10 mouse cellular contexts compared by ENCODE assay signal in the genomic region with DNA sequence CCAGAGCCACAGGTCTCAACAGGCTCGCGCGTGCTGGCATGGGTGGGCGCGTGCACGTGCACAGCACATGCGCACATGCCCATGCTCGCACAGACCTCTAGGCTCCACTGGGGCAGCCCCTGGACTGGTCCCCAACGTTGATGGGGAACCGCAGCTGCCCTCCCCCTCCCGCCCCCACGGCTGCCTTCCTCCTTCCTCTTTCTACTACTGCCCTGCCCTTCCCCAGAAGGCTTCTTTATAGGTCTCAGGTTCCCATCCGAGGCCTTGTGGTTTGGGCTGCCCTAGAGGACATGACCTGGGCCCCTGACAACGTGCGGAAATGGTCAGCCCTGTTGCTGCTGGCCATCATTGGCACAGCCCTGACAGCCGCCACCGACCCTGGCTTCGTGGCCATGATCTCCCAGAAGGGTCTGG. TPM values are rescaled to one million over a fixed set of nuclear protein-coding genes. Genes with fewer than 3 reads are reported as not detected.
A peak's percentile ranks its signal among the peaks of the same experiment; 100 is the strongest.
DNase-seq lines count a peak whose midpoint lies in the region; ATAC-seq and TF ChIP-seq lines count a peak whose summit lies in the region.
"Had no signal": no experiment of that assay in that cellular context is flagged by ENCODE, and none has a peak within 500 bp of the region (broad histone marks: within the 10 kb centered on the region; RNA-seq: fewer than 3 reads in every experiment).

A gene (plus strand): TSS at position 90 of the 414 bp plus-strand sequence.

- no peak within 1 kb of the TSS for H3K27ac ChIP-seq in liver, embryonic 11.5 days (ENCODE audit: low read depth, low read length)
- no peak within 1 kb of the TSS for H3K27ac ChIP-seq in MEL (ENCODE audit: control insufficient read depth, low read depth, low read length)
- H3K27ac ChIP-seq: hindbrain, embryonic 12.5 days had no signal

- 37% methylated on average over 18 of the region's 18 CpGs for WGBS in liver, embryonic 11.5 days

- no peak for TF ChIP-seq RAD21 in MEL (IDR thresholded peaks at IDR 0.05; ENCODE audit: low read depth, low read length)

- DNase-seq in liver (peak; percentile 39), MEL (ENCODE audit: low read depth, low spot score) (peak; percentile 65)
- DNase-seq in liver, embryonic 11.5 days (ENCODE audit: low spot score) = no peak
- DNase-seq in layer of hippocampus, postnatal 36 days = no peak
- no peak for DNase-seq in retina, postnatal 1 day
- no peak for DNase-seq in layer of hippocampus, adult 9-10 months (ENCODE audit: low spot score)

- H3K4me3 ChIP-seq in liver, embryonic 11.5 days (ENCODE audit: low read depth, low read length) = no peak within 1 kb of the TSS
- H3K4me3 ChIP-seq in MEL (ENCODE audit: control insufficient read depth in 1 of 2, insufficient read depth in 1 of 2, low read depth in 2 of 2, low read length in 2 of 2) = peak within 1 kb of the TSS; percentile 18 to 19; a peak in 3 of 4 replicates
- H3K4me3 ChIP-seq: hindbrain, embryonic 12.5 days had no signal

- no peaks in the 10 kb centered on the region for H3K9me3 ChIP-seq in liver, embryonic 11.5 days (ENCODE audit: control insufficient read depth, low read length)
- H3K9me3 ChIP-seq in MEL (replicated peaks; ENCODE audit: insufficient read depth, low read length) = no peaks in the 10 kb centered on the region
- H3K9me3 ChIP-seq: hindbrain, embryonic 12.5 days had no signal

- TF ChIP-seq POLR2A in MEL (IDR thresholded peaks at IDR 0.05; ENCODE audit: control insufficient read depth in 1 of 2, insufficient read depth in 1 of 2, low read depth in 1 of 2, low read length in 2 of 2, poor library complexity in 1 of 2) = no peak

- H3K27me3 ChIP-seq in liver, embryonic 11.5 days (replicated peaks; ENCODE audit: control insufficient read depth, insufficient read depth, low read length) = no peaks in the 10 kb centered on the region
- no peaks in the 10 kb centered on the region; a peak in 2 of 4 replicates for H3K27me3 ChIP-seq in MEL (ENCODE audit: control insufficient read depth in 1 of 2, insufficient read depth in 2 of 2, low read length in 2 of 2)
- H3K27me3 ChIP-seq: hindbrain, embryonic 12.5 days had no signal

- no peaks in the 10 kb centered on the region; the same call in 1 of the 2 replicates for H3K4me1 ChIP-seq in liver, embryonic 11.5 days (replicated peaks; ENCODE audit: control insufficient read depth, insufficient read depth, low read length)
- H3K4me1 ChIP-seq in MEL (ENCODE audit: control insufficient read depth in 1 of 2, insufficient read depth in 2 of 2, low read length in 2 of 2) = peaks cover 0 to 5% of the 10 kb centered on the region in 2 experiments; a peak in 1 of 4 replicates

- no peak within 1 kb of the TSS for H3K4me2 ChIP-seq in liver, embryonic 11.5 days
- H3K4me2 ChIP-seq: hindbrain, embryonic 12.5 days had no signal

- H3K79me2 ChIP-seq in MEL (ENCODE audit: control insufficient read depth, insufficient read depth, low read length, poor library complexity) = no peaks in the 10 kb centered on the region

- H3K36me3 ChIP-seq in liver, embryonic 11.5 days (ENCODE audit: control insufficient read depth, insufficient read depth, low read length) = no peaks in the 10 kb centered on the region
- no peaks in the 10 kb centered on the region for H3K36me3 ChIP-seq in MEL (ENCODE audit: control insufficient read depth in 1 of 2, insufficient read depth in 2 of 2, low read length in 2 of 2)
- H3K36me3 ChIP-seq: hindbrain, embryonic 12.5 days had no signal

- no peak for ATAC-seq in liver, embryonic 11.5 days (replicated peaks; ENCODE audit: low FRiP score)
- ATAC-seq in erythroid progenitor cell, adult 5-6 weeks (replicated peaks; ENCODE audit: low FRiP score, poor library complexity, severe bottlenecking) = 0 out of 2 replicates have a peak, but pooled peaks have one; percentile 41
- peak; percentile 68 for ATAC-seq in monocyte, adult 5-6 weeks (replicated peaks; ENCODE audit: insufficient number of reproducible peaks, low FRiP score, low TSS enrichment, poor library complexity, severe bottlenecking)

- TF ChIP-seq CTCF in MEL (IDR thresholded peaks at IDR 0.05 in 2 of 3, conservative IDR thresholded peaks at IDR 0.05 in 1 of 3; ENCODE audit: control insufficient read depth in 1 of 3, insufficient read depth in 1 of 3, low read depth in 2 of 3, low read length in 3 of 3, poor library complexity in 1 of 3, severe bottlenecking in 1 of 3) = no peak

- TF ChIP-seq EP300 in MEL (IDR thresholded peaks at IDR 0.05; ENCODE audit: low read depth in 1 of 2, low read length in 2 of 2) = no peak

- H3K9ac ChIP-seq in liver, embryonic 11.5 days (ENCODE audit: low read depth, low read length) = no peak within 1 kb of the TSS
- H3K9ac ChIP-seq in MEL (ENCODE audit: control insufficient read depth, low read depth, low read length, poor library complexity, severe bottlenecking) = peak within 1 kb of the TSS; percentile 8; the same call in 1 of the 2 replicates
- H3K9ac ChIP-seq: hindbrain, embryonic 12.5 days had no signal

TF ChIP-seq in MEL, 35 proteins besides CTCF, POLR2A, EP300 and RAD21:
- TF ChIP-seq MYB (IDR thresholded peaks at IDR 0.05; ENCODE audit: low read depth, low read length) (no peak), GATA1 (IDR thresholded peaks at IDR 0.05; ENCODE audit: low read depth, low read length) (no peak), NELFE (IDR thresholded peaks at IDR 0.05; ENCODE audit: low read depth, low read length) (no peak), NRF1 (IDR thresholded peaks at IDR 0.05; ENCODE audit: insufficient read depth, low read depth, low read length, poor library complexity, severe bottlenecking) (peak; percentile 63), ZC3H11A (IDR thresholded peaks at IDR 0.05; ENCODE audit: low read depth, low read length) (no peak), TAL1 (IDR thresholded peaks at IDR 0.05; ENCODE audit: low read length) (no peak), GABPA (IDR thresholded peaks at IDR 0.05; ENCODE audit: low read depth, low read length) (no peak), CHD2 (IDR thresholded peaks at IDR 0.05; ENCODE audit: low read length) (no peak)

RNA-seq across cellular contexts. Expression of the gene that starts here (rescaled TPM):
- not detected in 2 replicates for polyA plus RNA-seq in liver, embryonic 11.5 days (2014; fragmentation: Nextera tagmentation; extraction: Ambion mirVana)
- total RNA-seq in MEL (2012; rRNA removed) = not detected in 2 replicates
- under 1 TPM in 1 of 2 experiments, not detected in 1; 0.10 TPM for polyA plus RNA-seq in MEL (2012; ENCODE audit: insufficient read depth in 1 of 2, insufficient read length in 2 of 2, low read depth in 1 of 2, low replicate concordance in 2 of 2, missing spikeins in 1 of 2)
- not detected in 2 replicates for total RNA-seq in erythroid progenitor cell, adult 5-6 weeks (2015; ENCODE audit: low replicate concordance)
- not detected in 2 replicates for total RNA-seq in erythroid progenitor cell, adult 5-6 weeks (2017; ENCODE audit: low replicate concordance)
- total RNA-seq in monocyte, adult 5-6 weeks (2017) = not detected in 3 replicates
- total RNA-seq in layer of hippocampus, postnatal 36 days (2021) = not detected
- total RNA-seq: liver, adult 2 months had no signal
- polyA plus RNA-seq: hindbrain, embryonic 12.5 days; liver, adult 2 months had no signal

Comparison
In these comparisons a context has a peak if more than half of its experiments do, and no peak if none do; other contexts are left out.
1. Peak in DNase-seq, H3K4me3 ChIP-seq and H3K9ac ChIP-seq in MEL; RNA of the gene not detected or under 1 TPM.
2. Peak in ATAC-seq in erythroid progenitor cell, adult 5-6 weeks; RNA of the gene not detected or under 1 TPM.
3. Peak in ATAC-seq in monocyte, adult 5-6 weeks; RNA of the gene not detected or under 1 TPM.